Mouse (Mus musculus) liver, postnatal 0 days (tissue): ENCODE data around the gene Slc25a19.

Experiments
- CTCF ChIP-seq: sonication (generic); IDR thresholded peaks from 2 replicates; pipeline ENCODE4 v1.5.1; 2016; ENCODE audit warnings: antibody characterized with exemption, low read depth
- EP300 ChIP-seq: IDR thresholded peaks from 2 replicates; pipeline ENCODE4 v1.6.1; 2016; ENCODE audit warnings: antibody characterized with exemption, low read depth, mild to moderate bottlenecking

DNA sequence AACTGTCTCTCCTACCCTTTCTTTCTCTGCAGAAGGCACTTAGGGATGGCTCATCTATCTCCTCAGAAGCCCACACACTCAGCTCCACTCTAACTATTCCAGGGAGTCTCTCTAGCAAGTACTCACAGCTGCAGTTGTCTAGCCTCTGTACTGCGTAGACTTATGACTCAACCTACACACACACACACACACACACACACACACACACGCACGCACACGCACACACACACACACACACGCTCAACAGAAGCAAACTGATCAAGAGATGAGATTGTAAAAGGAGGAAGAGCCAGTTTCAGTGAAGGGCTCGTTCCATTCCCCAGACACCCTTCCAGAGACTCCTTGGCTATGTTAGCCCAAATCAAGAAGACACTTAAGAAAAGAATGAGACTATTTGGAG, 30.4 kb upstream of the Slc25a19 start:
- no peak for TF ChIP-seq CTCF
- TF ChIP-seq EP300: no peak
